Mouse (Mus musculus) thymus, postnatal 36 days (tissue): ENCODE results near the gene Gm7945.
"Not testable (repeated sequence)": the region's sequence is repeated elsewhere in the genome, so short reads cannot be mapped to it uniquely, and the experiment has no call there.

Source experiments
- DNase-seq, 2 experiments: peaks; one replicate each; pipeline ENCODE4 v3.0.0; 2022; ENCODE audit warnings: mixed read lengths in 2 of 2

Gene Gm7945

GRCm38 (mm10) chr14:41386279-41386678 is at the start of gene Gm7945:
Gene Gm7945 (minus strand): TSS chr14:41386379.
- not testable (repeated sequence) for DNase-seq

GRCm38 (mm10) chr14:41425393-41426075 is 39.4 kb upstream of the Gm7945 start:
- DNase-seq: not testable (repeated sequence)

GRCm38 (mm10) chr14:41424694-41425093 is 38.5 kb upstream of the Gm7945 start:
- DNase-seq: not testable (repeated sequence)

GRCm38 (mm10) chr14:41408181-41408580 is 22.0 kb upstream of the Gm7945 start, which contains the start of gene Gm6482:
Gene Gm6482 (minus strand): TSS chr14:41408281.
- DNase-seq: not testable (repeated sequence)

- DNase-seq: not testable (repeated sequence)
These were observed 37.9 kb downstream of the Gm7945 start, which contains the start of gene Gm5798 for GRCm38 (mm10) chr14:41348309-41348708. Gene Gm5798 (plus strand): TSS chr14:41348609.
